Mouse (Mus musculus): ENCODE measurements around the gene Ajm1.

GRCm38 (mm10) chr2:25536531-25536930, 45.0 kb downstream of the Ajm1 start:
- no peak for TF ChIP-seq POLR2A (IDR thresholded peaks at IDR 0.05; ENCODE audit: control insufficient read depth, extremely low read depth, insufficient read depth, low read length, poor library complexity)
- TF ChIP-seq CTCF (IDR thresholded peaks at IDR 0.05; ENCODE audit: borderline replicate concordance, control insufficient read depth, extremely low read depth, insufficient read depth, low read length, poor library complexity), result no peak
